Mouse (Mus musculus): ENCODE data around the gene Npas4.

GRCm38 (mm10) chr19:5016782-5017181 lies 26.7 kb upstream of the Npas4 start:
- peak; percentile 61; the same call in 1 of the 2 replicates for TF ChIP-seq CTCF (IDR thresholded peaks at IDR 0.05; ENCODE audit: borderline replicate concordance, insufficient read depth, low read length)
- no peak for TF ChIP-seq POLR2A (IDR thresholded peaks at IDR 0.05; ENCODE audit: low read depth, low read length)

Measured in embryonic fibroblast, embryonic 13.5 days (primary cell).